Mouse (Mus musculus) skeletal muscle tissue, adult 2 months (tissue): Measurements from ENCODE around the gene Ccdc82.

Experiments used
- DNase-seq: peaks from one replicate; pipeline ENCODE4 v3.0.0-alpha.2; 2012; ENCODE audit warnings: low read depth, low spot score

Ccdc82 gene

DNA sequence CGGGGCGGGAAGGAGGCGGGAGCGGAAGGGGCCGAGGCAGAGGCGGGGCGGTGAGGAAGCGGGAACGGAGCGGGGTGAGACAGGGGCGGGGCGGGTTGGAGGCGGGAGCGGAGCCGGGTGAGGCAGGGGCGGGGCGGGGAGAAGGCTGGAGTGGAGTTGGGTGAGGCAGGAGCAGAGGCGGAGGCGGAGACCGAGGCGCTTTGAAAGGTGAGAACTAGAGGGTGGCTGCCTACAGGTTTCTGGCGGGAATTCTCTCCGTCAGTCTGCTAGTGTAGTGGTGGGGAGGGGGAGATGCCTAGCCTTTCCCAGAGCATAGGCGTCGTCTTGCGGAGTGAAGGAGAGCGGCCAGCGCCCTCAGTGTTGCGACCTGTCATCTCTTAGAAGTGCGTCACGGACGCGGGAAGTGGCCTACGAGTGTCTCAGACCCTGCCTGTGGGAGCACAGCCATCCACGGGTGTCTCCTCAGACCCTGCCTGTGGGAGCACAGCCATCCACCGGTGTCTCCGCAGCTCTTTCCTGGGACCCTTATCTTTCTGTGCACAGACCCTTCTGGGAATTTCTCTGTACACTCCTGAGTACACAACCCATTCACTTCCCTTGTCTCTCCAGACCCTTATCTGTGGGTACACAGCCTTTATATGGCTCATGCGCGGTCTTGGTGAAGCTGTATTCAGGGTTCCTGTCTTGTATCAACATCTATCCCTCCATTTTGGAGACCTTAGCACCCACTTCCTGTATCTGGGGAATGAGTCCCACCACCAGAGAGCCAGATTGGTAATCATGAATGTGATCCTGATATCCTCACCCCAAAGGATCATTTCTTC is at the start of gene Ccdc82:
TSS of gene Ccdc82 (plus strand) at position 141 of the 824 bp plus-strand sequence.
- DNase-seq = peak; percentile 85

DNA sequence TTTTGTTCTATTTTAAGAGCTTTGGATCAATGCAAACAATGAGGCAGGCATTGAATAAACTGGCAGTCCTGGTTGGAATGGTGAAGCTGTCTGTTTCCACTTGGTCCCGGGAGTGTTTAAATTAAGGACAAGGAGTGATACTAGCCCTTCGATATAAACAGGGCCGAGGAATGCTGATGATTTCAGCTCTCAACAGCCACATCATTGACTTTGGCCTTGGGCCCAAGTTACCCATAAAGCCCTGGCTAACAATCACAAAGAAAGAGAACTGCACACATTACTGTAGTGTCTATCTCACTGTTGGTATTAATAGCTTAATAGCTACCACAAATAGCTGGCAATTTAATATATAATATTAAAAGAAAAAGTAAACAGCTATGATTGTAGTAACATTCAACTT is 46.7 kb upstream of the Ccdc82 start:
- DNase-seq = no peak

DNA sequence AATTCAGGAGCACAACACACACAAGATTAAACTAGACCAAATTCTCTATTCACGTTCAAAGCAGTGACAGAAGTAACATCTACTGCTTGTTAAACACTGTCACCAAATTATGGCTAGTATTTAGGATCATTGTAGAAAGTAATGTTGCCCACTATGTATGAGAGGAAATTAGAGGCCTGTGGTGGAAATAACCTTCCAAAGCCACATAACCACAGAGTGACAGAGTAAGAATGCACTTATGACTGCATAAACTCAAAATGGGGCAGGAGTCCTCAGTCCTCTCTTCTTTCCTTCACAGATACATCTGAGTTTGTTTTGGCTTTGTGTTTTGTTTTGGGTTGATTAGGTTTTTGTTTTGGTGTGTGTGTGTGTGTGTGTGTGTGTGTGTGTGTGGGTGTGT is 43.6 kb upstream of the Ccdc82 start:
- no peak for DNase-seq

DNA sequence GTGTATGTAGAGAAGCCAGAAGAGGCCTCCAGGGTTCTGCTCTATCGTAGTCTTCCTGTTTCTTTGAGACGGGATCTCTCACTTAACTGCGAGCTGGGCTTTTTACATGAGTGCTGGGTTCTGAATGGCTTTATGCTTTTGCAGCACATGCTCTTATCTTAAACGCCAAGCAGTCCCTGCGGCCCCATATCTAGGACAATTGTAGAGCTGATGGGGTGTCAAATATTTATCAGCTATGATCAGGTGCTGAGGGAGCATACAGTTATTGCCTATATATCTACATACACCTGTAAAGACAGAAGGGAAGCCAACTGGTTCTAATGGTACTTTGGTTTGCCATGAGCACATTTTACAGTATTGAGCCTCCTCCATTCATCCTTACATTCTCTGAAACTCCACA is 43.1 kb upstream of the Ccdc82 start:
- DNase-seq = no peak

DNA sequence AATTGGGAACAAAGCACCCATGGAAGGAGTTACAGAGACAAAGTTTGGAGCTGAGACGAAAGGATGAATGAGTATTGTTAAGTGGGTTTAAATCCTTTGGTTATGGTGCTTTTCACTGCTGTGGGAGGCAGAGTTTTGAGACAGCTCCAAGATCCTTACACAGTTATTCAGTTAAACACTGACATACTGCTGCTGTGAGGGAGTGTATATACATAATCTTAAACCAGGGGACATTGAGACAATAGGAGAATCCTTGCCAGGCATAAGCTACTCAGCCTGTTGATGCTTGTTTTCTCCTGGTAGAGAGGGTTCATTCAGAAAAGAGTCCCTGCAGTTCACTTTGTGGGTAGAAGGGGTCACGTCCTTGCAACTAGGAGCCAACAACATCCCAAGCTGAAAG is 40.4 kb upstream of the Ccdc82 start:
- no peak for DNase-seq

DNA sequence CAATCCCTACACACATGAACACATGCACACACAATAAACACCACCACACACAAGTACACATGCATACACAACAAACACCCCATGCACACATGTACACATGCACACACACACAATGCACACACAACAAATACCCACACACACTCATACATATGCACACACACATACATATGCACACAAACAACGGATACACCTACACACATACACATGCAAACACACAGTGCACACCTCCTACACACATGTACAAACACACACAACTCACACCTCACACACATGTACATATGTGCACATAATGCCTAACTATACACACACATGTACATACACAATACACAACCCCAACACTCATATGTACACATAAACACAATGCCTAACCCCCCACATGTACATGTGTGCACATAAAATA is 20.9 kb upstream of the Ccdc82 start:
- DNase-seq = no peak

DNA sequence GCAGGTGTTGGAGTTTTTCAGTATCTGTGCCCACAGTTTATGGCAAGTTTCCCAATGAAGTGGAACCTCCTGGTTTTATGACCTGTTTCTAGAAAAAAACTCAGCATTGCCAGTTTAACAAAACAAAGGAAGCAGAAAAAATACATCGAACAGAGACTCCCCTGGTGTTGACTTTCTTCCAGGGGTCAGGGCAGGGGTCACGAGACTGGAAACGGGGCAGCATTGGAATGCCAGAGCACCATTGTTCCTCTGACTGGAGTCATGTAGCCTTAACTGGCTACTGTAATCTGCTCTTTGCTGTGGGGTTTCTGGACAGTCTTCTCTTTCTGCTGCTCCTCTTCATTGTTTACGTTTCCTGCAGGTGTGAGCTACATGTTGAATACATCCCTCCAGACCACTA is 16.2 kb upstream of the Ccdc82 start:
- no peak for DNase-seq

DNA sequence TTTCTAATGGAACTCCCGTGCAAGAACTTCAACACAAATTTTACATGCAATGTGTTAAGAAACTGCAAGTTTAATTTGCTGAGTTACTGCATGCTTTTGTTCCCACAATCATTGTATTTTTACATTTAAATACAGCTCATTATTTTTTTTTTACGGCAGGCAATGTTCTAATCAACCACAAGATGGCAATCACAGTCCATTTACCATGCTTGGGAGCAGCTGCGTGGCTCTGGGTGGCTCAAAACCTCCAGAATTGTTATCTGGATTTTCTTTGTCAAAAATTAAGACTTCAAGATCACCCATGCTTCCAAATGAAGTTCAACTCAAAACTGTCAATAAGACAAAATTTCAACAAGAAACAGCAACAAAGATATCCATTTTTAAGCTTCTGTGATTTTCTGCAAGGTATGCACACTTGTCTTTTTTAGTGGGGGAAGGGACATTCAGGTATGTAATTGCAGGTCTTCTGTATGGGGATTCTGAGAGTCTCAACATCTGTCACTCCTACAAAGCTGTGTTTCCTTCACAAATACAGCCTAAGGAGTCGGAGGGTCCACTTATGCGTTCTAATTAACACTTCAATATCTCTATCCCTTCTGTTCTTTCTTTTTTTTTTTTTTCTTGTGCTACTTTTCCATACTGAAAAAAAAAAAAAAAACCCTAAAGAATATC is 15.1 kb upstream of the Ccdc82 start:
- DNase-seq = no peak

DNA sequence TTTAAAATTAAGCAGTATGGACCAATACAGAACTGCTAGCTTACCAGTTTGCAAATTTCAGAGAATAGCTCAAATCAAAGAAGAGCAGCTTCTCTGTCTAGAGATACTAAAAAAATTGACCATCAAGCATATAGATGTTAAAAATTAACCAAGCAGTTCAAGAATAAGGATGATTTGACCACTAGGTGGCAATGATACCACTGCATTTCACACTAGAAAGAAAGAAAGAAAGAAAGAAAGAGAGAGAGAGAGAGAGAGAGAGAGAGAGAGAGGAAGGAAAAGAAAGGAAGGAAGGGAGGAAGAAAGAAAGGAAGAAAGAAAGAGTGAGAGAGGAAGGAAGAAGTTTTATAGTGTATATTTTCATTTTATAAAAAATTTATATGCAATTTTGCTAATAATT is 4.4 kb upstream of the Ccdc82 start:
- no peak for DNase-seq

DNA sequence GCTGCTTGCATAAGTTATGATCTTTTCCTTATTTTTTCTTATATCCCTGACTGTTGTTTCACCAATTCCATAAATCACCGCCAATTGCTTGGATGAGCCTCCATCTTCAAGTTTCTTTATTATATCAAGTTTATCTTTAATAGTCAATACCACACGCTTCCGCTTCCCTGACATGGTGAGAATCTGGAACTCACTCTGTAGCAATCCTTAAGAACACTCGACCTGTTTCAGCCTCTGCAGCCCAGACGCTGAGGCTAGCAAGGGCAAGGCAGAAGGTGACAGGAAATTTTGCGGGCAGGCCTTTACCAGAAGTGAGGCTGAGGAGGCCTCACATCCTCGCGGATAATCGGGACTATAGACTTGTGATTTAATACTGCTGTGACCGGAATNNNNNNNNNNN is 1.3 kb upstream of the Ccdc82 start, which contains the start of gene Jrkl:
TSS of gene Jrkl (minus strand) at position 349 of the 400 bp plus-strand sequence.
- peak; percentile 23 for DNase-seq

DNA sequence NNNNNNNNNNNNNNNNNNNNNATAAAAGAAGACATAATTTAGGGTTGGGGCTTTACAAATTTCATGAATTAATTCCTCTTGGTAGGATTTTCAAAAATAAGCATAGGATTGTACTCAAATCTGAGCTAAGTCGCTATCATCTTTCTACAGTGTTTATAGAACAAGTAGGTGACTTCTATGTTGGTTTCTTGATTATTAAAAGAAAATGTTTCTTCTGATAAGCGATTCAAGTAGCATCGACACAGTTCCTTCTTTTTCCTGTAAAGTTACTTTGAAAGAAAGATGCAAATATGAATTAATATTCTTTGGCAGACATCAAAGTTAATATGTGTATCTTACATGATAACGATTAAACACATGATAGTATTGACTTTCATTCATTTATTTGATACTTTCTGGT is 1.3 kb downstream of the Ccdc82 start:
- DNase-seq = no peak

DNA sequence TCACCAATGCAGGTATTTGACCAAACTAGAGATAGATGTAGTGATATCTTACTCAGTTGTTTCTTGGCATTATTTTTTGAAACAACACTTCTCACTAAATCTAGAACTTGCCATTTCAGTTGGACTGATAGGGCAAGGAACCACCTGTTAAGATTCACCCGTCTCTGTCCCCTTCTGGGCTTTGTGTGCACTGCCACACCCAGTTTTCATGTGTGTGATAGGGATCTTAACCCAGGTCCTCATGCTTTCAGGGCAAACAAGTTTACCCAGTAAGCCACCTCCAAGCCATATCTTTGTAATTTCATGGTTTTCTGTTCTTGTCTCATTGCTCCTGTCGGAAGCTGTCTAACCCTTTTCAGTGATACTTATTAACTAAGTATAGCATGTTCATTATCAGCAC is 4.5 kb downstream of the Ccdc82 start:
- no peak for DNase-seq

DNA sequence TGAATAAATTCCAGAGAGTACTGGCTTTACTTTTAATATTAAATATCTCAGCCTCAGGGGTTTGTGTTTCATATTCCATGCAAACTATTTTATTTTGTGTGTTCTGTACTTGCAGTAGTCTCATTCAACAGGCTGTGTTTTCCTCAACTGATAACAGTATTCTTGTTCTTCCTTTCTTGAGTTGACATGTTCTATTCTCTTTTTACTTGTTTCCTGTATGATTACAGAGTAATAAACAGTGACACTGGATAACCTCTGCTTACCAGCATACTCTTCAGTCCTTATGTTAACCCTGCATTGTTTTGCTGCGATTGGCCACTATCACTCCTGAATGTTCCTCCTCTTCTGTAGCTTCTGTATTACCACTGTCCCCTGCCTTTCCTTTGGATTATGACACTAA is 10.0 kb downstream of the Ccdc82 start:
- no peak for DNase-seq

DNA sequence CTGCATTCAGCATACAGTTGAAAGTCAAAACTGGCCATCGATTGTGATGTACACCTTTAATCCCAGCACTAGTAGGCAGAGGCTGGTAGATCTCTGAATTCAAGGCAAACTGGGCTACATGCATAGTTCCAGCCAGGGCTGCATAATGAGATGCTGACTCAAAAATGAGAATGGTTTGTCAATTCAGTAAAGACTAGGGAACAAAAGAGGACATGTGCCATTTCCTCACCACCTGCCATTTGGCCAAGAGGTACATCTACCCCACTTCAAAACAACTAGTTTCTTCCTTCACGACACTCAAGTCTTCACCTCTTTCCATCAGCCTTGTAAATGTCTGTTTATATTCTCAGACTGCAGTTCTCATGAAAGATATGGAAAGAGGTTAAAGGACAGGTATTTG is 11.4 kb downstream of the Ccdc82 start:
- DNase-seq = no peak

DNA sequence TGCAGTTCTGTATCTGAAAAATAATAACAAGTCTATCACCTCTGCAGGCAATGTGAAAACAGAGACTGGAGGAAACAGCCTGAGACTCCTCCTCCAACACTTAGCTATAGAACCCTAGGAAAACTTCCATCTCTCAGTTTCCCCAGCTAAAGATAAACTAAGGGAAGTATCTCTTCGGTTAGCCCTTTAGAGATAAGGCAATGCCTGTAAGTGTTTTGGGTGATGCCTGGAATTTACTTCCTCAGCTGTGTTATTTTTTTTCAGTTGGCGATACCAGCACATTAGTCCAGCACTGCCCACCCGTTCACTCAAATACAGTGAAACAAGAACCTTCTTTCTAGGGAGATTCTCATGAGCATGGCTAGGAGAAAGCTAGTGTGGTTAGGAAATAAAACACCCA is 14.2 kb downstream of the Ccdc82 start:
- DNase-seq = no peak

DNA sequence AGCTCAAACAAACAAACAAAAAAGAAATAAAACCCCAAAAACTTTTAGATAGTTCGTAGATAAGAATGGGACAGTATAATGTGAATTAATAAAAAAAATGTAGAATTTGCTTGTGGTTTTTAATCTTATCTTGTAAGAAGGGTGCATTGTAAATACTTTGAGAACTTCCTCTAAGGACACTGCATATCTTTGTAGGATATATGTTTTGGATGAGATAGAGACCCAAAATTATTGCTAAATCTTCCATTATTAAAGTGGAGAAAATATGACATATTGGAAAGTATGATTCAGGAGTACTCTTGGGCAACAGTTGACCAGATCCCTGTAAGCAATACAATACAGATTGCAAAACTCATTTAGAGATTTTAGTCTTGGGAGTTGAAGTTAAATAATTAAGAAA is 26.5 kb downstream of the Ccdc82 start:
- DNase-seq = no peak

DNA sequence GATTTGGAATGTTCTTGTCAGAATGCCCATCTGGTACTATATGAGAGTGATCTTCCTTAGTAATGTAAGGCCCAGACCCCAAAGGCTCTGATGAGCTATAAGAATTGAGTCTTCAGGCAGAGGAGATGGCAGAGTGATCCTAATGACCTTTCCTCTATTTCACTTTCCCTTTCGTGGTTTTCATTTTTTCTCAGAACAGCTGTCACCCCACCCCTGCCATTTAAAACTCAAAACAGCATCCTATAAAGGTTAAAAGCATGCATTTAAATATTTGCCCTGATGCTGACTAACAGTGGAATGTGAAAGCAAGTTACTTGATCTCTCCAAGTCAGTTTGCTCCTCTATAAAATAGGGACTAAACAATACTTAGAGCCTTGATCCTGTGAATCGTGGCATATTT is 40.7 kb downstream of the Ccdc82 start:
- DNase-seq = no peak

DNA sequence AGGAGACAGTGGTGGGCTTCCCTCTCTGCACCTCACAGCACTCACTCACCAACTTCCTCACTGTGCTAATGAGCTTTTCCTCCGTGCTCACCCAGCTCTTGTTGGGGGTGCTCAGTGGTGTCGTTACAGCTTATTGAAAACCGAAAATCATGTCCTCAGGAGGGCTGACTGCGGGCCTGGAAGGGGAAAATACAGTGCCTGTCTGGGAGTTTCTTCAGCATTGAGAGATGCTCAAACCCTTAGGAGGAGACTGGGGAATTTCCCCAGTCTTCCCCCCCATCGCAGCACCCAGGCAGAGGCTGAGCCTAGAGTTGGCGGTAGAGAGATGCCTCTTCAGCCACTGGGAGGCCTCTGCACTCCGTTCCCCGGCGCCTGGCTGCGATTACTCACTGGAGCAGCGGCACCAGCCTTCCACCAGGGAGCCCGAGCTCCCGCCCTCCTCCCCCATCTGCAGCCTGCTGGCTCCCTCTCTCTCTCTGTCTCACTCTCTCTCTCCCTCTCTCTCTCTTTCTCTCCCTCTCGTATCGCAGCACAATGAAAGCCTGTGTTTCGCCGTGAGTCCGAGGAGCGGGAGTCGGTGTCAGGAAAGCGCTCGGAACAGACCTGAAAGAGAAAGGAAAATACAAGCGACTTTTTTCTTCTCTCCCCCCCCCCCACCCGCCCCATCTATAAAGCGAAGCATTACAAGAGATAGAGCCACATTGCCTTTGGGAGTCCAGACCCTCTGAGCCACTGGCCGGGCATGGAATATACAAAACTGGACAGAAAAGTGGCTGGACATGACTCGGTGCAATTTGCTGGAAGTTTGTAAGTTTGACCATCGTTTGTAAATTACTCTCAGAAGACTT is 49.7 kb downstream of the Ccdc82 start:
- DNase-seq = peak; percentile 79

DNA sequence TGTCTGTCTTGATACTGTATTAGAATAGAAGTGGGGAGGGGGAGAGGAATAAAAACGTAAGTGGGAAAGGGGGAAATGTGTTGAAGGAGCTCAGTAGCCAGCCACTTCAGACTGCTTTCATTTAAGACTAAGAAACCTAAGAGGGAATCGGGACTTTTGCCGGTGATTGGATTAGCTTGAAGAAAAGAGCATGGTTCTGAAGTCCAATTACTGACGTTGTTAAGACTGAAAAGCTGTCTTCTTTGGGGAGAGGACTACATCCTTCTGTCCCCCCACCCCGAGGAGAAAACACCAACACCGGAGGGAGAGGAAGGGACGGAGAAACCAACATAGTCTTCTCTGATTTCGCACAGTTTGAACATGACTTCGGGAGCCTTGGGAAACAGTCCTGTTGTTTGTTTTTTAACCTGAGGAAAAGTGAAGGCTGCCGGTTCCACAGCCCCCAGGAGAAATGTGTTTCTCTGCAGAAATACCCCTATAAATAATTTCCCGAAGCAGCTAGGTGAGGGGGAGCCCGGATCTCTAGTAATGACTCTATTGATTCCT is 50.4 kb downstream of the Ccdc82 start:
- no peak for DNase-seq

DNA sequence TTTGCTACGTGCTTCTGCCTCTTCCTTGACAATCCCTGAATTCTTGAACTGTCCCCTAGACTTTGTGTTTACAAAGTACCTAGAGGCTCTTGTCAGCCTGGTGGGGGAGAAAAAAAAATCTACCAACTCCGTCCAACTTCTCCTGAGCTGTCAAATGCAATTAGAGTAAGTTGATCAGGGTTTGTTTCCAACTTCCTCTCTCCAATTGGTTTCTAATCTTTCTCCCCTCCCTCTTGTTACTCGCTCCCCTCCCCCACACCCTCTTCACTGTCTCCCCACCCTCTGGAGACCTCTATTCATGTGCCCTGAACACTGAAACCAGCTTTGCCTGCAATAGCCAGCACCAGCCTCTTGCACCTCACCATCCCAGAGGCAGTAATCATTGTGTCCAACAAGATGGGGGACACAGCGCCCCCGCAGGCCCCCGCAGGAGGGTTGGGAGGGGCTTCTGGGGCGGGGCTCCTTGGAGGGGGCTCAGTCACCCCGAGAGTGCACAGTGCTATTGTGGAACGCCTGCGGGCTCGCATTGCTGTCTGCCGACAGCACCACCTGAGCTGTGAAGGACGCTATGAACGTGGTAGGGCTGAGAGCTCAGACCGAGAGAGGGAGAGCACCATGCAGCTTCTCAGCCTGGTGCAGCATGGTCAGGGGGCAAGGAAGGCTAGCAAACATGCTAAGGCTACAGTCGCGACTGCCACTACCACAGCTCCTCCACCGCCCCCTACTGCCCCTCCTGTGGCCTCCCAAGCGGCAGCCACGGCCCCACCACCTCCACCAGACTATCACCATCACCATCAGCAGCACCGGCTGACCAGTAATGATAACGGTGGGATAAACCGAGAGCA is 51.1 kb downstream of the Ccdc82 start, which contains the start of gene Maml2:
TSS of gene Maml2 (plus strand) at position 290 of the 845 bp plus-strand sequence.
- DNase-seq = no peak

DNA sequence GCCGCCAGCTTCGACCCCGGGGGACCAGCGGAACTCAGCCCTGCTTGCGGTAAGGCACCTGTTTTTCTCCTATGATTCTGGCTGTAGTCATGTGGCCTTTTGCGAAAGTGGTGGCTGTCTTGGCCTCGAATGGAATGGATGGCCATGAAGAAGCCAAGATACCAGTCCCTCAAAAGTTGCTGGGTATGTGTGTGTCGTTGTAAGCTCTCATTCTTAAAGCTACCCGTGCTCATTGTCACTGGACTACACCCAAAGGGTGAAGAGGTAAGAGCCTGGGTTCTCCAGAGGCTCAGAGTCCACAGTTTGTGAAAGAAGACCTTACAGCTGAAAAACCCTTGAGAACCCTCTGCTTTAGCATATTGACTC is 51.7 kb downstream of the Ccdc82 start:
- DNase-seq = no peak
